Mouse (Mus musculus): Measurements from ENCODE around the gene Thoc6. TPM values are rescaled to one million over a fixed set of nuclear protein-coding genes. Genes with fewer than 3 reads are reported as not detected.

The Thoc6 gene
- total and polyA plus RNA-seq, 3 experiments = 21.6 to 79.7 (median 44.7) TPM

DNA sequence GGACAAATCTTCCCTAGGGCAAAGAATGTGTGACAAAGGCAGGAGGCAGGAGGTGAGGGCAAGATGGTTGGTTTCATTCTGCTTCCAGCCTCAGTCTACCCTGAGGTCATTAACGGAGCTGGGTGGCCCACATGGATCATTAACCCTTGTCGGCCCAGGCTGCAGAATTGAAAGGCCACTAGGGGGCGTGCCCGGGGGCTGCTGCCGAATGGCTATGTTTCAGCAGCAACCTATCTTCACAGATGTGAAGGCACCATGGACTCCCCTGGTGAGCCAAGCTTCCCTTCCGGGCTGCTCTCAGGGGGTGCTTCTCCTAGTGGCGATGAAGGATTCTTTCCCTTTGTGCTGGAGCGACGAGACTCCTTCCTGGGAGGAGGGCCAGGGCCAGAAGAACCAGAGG lies 12.2 kb downstream of the Thoc6 start:
- no peak for DNase-seq (ENCODE audit: low spot score)
- TF ChIP-seq CTCF (IDR thresholded peaks at IDR 0.05; ENCODE audit: low read depth, low read length) = peak; percentile 61
- no peak for TF ChIP-seq POLR2AphosphoS5 (IDR thresholded peaks at IDR 0.05; ENCODE audit: insufficient replicate concordance, low read depth, low read length)
- peaks cover 14% of the 10 kb centered on the region for H3K36me3 ChIP-seq (replicated peaks)
- no peak for ATAC-seq (ENCODE audit: extremely low read depth, insufficient number of reproducible peaks, low FRiP score, poor library complexity, severe bottlenecking)
- no peaks in the 10 kb centered on the region for H3K9me3 ChIP-seq (replicated peaks)
- peaks cover 18% of the 10 kb centered on the region for H3K4me1 ChIP-seq (ENCODE audit: insufficient read depth, low read depth, low read length)
- H3K27me3 ChIP-seq (ENCODE audit: insufficient read depth, low read length) = peaks cover 40% of the 10 kb centered on the region
- no peak overlapping the region for H3K4me3 ChIP-seq (ENCODE audit: low read depth, low read length)

DNA sequence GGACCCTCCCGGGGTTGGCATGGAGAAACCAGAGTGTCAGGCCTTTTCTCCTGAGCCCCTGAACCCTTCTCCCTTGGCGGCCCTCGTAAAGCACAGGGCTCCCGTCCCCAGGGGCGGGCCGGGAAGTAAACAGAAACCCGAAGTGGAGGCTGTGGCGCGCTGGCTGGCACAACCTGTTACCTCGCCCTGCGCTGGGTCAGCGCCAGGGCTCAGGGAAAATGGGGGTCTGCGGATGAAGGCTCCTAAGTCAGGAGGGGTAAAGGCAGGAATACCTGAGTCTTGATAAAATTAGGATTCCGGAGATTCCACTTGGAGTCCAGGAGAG lies 12.8 kb downstream of the Thoc6 start:
- H3K27me3 ChIP-seq (ENCODE audit: insufficient read depth, low read length) = peaks cover 46% of the 10 kb centered on the region
- DNase-seq (ENCODE audit: low spot score) = no peak
- H3K4me3 ChIP-seq (ENCODE audit: low read depth, low read length) = no peak overlapping the region
- H3K36me3 ChIP-seq (replicated peaks) = peaks cover 7% of the 10 kb centered on the region
- peaks cover 17% of the 10 kb centered on the region for H3K4me1 ChIP-seq (ENCODE audit: insufficient read depth, low read depth, low read length)
- H3K9me3 ChIP-seq (replicated peaks) = no peaks in the 10 kb centered on the region
- TF ChIP-seq TAL1 (conservative IDR thresholded peaks at IDR 0.05; ENCODE audit: low read depth, low read length) (no peak), POLR2AphosphoS5 (IDR thresholded peaks at IDR 0.05; ENCODE audit: insufficient replicate concordance, low read depth, low read length) (no peak), CTCF (IDR thresholded peaks at IDR 0.05; ENCODE audit: low read depth, low read length) (no peak), GATA2 (IDR thresholded peaks at IDR 0.05; ENCODE audit: borderline replicate concordance, low read depth, low read length) (no peak), GATA1 (IDR thresholded peaks at IDR 0.05; ENCODE audit: borderline replicate concordance, low read length) (no peak)
- ATAC-seq (ENCODE audit: extremely low read depth, insufficient number of reproducible peaks, low FRiP score, poor library complexity, severe bottlenecking) = no peak

- TF ChIP-seq CTCF (IDR thresholded peaks at IDR 0.05; ENCODE audit: low read depth, low read length) (peak; percentile 54; the same call in 1 of the 2 replicates), GATA2 (IDR thresholded peaks at IDR 0.05; ENCODE audit: borderline replicate concordance, low read depth, low read length) (no peak)
- Histone ChIP-seq H3K36me3 (replicated peaks) (peaks cover 1% of the 10 kb centered on the region), H3K27me3 (ENCODE audit: insufficient read depth, low read length) (peaks cover 49% of the 10 kb centered on the region), H3K4me3 (ENCODE audit: low read depth, low read length) (no peak within 1 kb of the TSS), H3K4me1 (ENCODE audit: insufficient read depth, low read depth, low read length) (peaks cover 16% of the 10 kb centered on the region), H3K9me3 (replicated peaks) (no peaks in the 10 kb centered on the region)
- no peak for DNase-seq (ENCODE audit: low spot score)
- ATAC-seq (ENCODE audit: extremely low read depth, insufficient number of reproducible peaks, low FRiP score, poor library complexity, severe bottlenecking) = no peak; the same call in 1 of the 2 replicates
Observed at GRCm38 (mm10) chr17:23660117-23660875, 13.4 kb downstream of the Thoc6 start, which contains the start of gene Bicdl2. Gene Bicdl2 (plus strand): TSS chr17:23660506.

DNA sequence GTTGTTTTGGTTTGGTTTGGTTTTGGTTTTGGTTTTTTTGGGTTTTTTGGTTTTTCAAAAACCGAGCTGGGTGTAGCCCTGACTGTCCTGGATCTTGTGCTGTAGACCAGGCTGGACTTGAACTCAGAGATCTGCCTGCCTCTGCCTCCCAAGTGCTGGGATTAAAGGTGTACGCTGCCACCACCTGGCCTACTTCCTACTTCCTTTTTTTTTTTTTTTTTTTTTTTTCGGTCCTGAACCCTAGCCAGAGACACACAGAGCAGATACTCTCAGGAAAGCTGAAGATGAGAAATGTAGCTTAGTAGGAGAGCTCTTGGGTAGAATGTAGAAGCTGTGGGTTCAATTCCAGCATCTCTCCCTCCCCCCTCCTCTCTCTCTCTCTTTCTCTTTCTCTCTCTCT lies 15.2 kb downstream of the Thoc6 start:
- DNase-seq (ENCODE audit: low spot score) (no peak), ATAC-seq (ENCODE audit: extremely low read depth, insufficient number of reproducible peaks, low FRiP score, poor library complexity, severe bottlenecking) (no peak)
- Histone ChIP-seq H3K4me3 (ENCODE audit: low read depth, low read length) (no peak overlapping the region), H3K4me1 (ENCODE audit: insufficient read depth, low read depth, low read length) (peaks cover 6% of the 10 kb centered on the region), H3K27me3 (ENCODE audit: insufficient read depth, low read length) (peaks cover 54% of the 10 kb centered on the region), H3K9me3 (replicated peaks) (no peaks in the 10 kb centered on the region), H3K36me3 (replicated peaks) (no peaks in the 10 kb centered on the region)
- TF ChIP-seq GATA2 (IDR thresholded peaks at IDR 0.05; ENCODE audit: borderline replicate concordance, low read depth, low read length) (no peak), CTCF (IDR thresholded peaks at IDR 0.05; ENCODE audit: low read depth, low read length) (no peak), POLR2AphosphoS5 (IDR thresholded peaks at IDR 0.05; ENCODE audit: insufficient replicate concordance, low read depth, low read length) (no peak)

- DNase-seq (ENCODE audit: low spot score) = no peak
- H3K27me3 ChIP-seq (ENCODE audit: insufficient read depth, low read length) = peaks cover 33% of the 10 kb centered on the region
- H3K4me3 ChIP-seq (ENCODE audit: low read depth, low read length) = no peak overlapping the region
- H3K9me3 ChIP-seq (replicated peaks) = no peaks in the 10 kb centered on the region
- TF ChIP-seq GATA2 (IDR thresholded peaks at IDR 0.05; ENCODE audit: borderline replicate concordance, low read depth, low read length) = no peak
- no peak for TF ChIP-seq POLR2AphosphoS5 (IDR thresholded peaks at IDR 0.05; ENCODE audit: insufficient replicate concordance, low read depth, low read length)
- no peak for TF ChIP-seq TAL1 (conservative IDR thresholded peaks at IDR 0.05; ENCODE audit: low read depth, low read length)
- no peak for TF ChIP-seq GATA1 (IDR thresholded peaks at IDR 0.05; ENCODE audit: borderline replicate concordance, low read length)
- no peak for TF ChIP-seq CTCF (IDR thresholded peaks at IDR 0.05; ENCODE audit: low read depth, low read length)
- no peaks in the 10 kb centered on the region for H3K4me1 ChIP-seq (ENCODE audit: insufficient read depth, low read depth, low read length)
- ATAC-seq (ENCODE audit: extremely low read depth, insufficient number of reproducible peaks, low FRiP score, poor library complexity, severe bottlenecking) = no peak
- no peaks in the 10 kb centered on the region for H3K36me3 ChIP-seq (replicated peaks)
Observed at GRCm38 (mm10) chr17:23654410-23654809, 19.3 kb downstream of the Thoc6 start.

- H3K36me3 ChIP-seq (replicated peaks) = no peaks in the 10 kb centered on the region
- H3K9me3 ChIP-seq (replicated peaks) = no peaks in the 10 kb centered on the region
- peaks cover 29% of the 10 kb centered on the region for H3K27me3 ChIP-seq (ENCODE audit: insufficient read depth, low read length)
- no peak overlapping the region for H3K4me3 ChIP-seq (ENCODE audit: low read depth, low read length)
- no peaks in the 10 kb centered on the region for H3K4me1 ChIP-seq (ENCODE audit: insufficient read depth, low read depth, low read length)
- DNase-seq (ENCODE audit: low spot score) (no peak), ATAC-seq (ENCODE audit: extremely low read depth, insufficient number of reproducible peaks, low FRiP score, poor library complexity, severe bottlenecking) (no peak)
- no peak for TF ChIP-seq TAL1 (conservative IDR thresholded peaks at IDR 0.05; ENCODE audit: low read depth, low read length)
- no peak for TF ChIP-seq GATA2 (IDR thresholded peaks at IDR 0.05; ENCODE audit: borderline replicate concordance, low read depth, low read length)
- no peak for TF ChIP-seq GATA1 (IDR thresholded peaks at IDR 0.05; ENCODE audit: borderline replicate concordance, low read length)
- no peak for TF ChIP-seq POLR2AphosphoS5 (IDR thresholded peaks at IDR 0.05; ENCODE audit: insufficient replicate concordance, low read depth, low read length)
- TF ChIP-seq CTCF (IDR thresholded peaks at IDR 0.05; ENCODE audit: low read depth, low read length) = no peak
Observed at GRCm38 (mm10) chr17:23654001-23654400, 19.7 kb downstream of the Thoc6 start.

Data from G1E (cell line).